Mouse (Mus musculus) embryonic facial prominence, embryonic 10.5 days (tissue): ENCODE measurements around the gene Faap20. TPM values are rescaled to one million over a fixed set of nuclear protein-coding genes. Genes with fewer than 3 reads are reported as not detected.

Experiments used
- DNase-seq: peaks from one replicate; pipeline ENCODE4 v3.0.0-alpha.2; 2017; ENCODE audit warnings: low spot score
- H3K27ac ChIP-seq: fragments of 300-500 bp; sonication (generic); replicated peaks from 2 replicates; pipeline ENCODE4 v1.5.1; 2016; ENCODE audit warnings: mild to moderate bottlenecking
- H3K27me3 ChIP-seq: fragments of 300-500 bp; sonication (generic); replicated peaks from 2 replicates; pipeline ENCODE4 v1.6.1; 2016; ENCODE audit warnings: low read depth, mild to moderate bottlenecking; ENCODE audit not compliant: poor library complexity, severe bottlenecking
- H3K36me3 ChIP-seq: fragments of 300-500 bp; sonication (generic); replicated peaks from 2 replicates; pipeline ENCODE4 v1.6.1; 2016; ENCODE audit warnings: mild to moderate bottlenecking, moderate library complexity
- H3K4me1 ChIP-seq: fragments of 300-500 bp; sonication (generic); 2 replicates; pipeline ENCODE4 v1.6.1; 2016
- H3K4me3 ChIP-seq: fragments of 300-500 bp; sonication (generic); 2 replicates; pipeline ENCODE4 v1.5.1; 2016; ENCODE audit warnings: mild to moderate bottlenecking, moderate library complexity
- H3K9me3 ChIP-seq: fragments of 300-500 bp; sonication (generic); 2 replicates; pipeline ENCODE4 v1.6.1; 2016; ENCODE audit warnings: mild to moderate bottlenecking
- WGBS: fragments of 180-500 bp; shearing (Covaris S2); methylation state at CpG from one replicate; pipeline ENCODE4 v1.1.7; 2016; 5-methylcytosine and 5-hydroxymethylcytosine counted together
- polyA plus RNA-seq: library from polyadenylated mRNA; unstranded; fragments of >200 nt; fragmentation: Nextera tagmentation; extraction: Ambion mirVana; gene quantifications from 2 replicates; pipeline ENCODE4 v1.2.1, GENCODE M21; 2016

Gene Faap20
- polyA plus RNA-seq, 1 experiment from 2014 or later, result 99.6 TPM

- H3K27me3 ChIP-seq, result no peaks in the 10 kb centered on the region
- peaks cover 40% of the 10 kb centered on the region for H3K4me1 ChIP-seq
- no peaks in the 10 kb centered on the region for H3K36me3 ChIP-seq
- no peak overlapping the region for H3K4me3 ChIP-seq
- H3K9me3 ChIP-seq, result no peaks in the 10 kb centered on the region
- peak overlapping the region; percentile 40; the same call in 1 of the 2 replicates for H3K27ac ChIP-seq
- 61% methylated on average over 12 of the region's 12 CpGs for WGBS
- DNase-seq, result peak; percentile 40
These were observed 18.1 kb downstream of the Faap20 start for GRCm38 (mm10) chr4:155267639-155268175.

- Histone ChIP-seq H3K27me3 (no peaks in the 10 kb centered on the region), H3K9me3 (no peaks in the 10 kb centered on the region), H3K27ac (peak overlapping the region; percentile 40; the same call in 1 of the 2 replicates), H3K36me3 (no peaks in the 10 kb centered on the region), H3K4me3 (no peak overlapping the region), H3K4me1 (peaks cover 40% of the 10 kb centered on the region)
- DNase-seq, result peak; percentile 83
- WGBS, result 32% methylated on average over 5 of the region's 5 CpGs
These were observed 18.8 kb downstream of the Faap20 start for GRCm38 (mm10) chr4:155268382-155268781.

GRCm38 (mm10) chr4:155274451-155274850 is 24.8 kb downstream of the Faap20 start:
- H3K9me3 ChIP-seq, result no peaks in the 10 kb centered on the region
- no peak overlapping the region for H3K4me3 ChIP-seq
- no peak for DNase-seq
- H3K27ac ChIP-seq, result peak overlapping the region; percentile 51
- peaks cover 28% of the 10 kb centered on the region for H3K4me1 ChIP-seq
- 55% methylated on average over 5 of the region's 5 CpGs for WGBS
- H3K36me3 ChIP-seq, result no peaks in the 10 kb centered on the region
- no peaks in the 10 kb centered on the region for H3K27me3 ChIP-seq

GRCm38 (mm10) chr4:155274851-155275250 is 25.2 kb downstream of the Faap20 start:
- no peak overlapping the region for H3K4me3 ChIP-seq
- no peaks in the 10 kb centered on the region for H3K9me3 ChIP-seq
- peaks cover 30% of the 10 kb centered on the region for H3K4me1 ChIP-seq
- H3K27ac ChIP-seq, result peak overlapping the region; percentile 51; the same call in 1 of the 2 replicates
- H3K27me3 ChIP-seq, result no peaks in the 10 kb centered on the region
- H3K36me3 ChIP-seq, result no peaks in the 10 kb centered on the region
- DNase-seq, result no peak
- 73% methylated on average over 3 of the region's 3 CpGs for WGBS

- no peaks in the 10 kb centered on the region for H3K9me3 ChIP-seq
- H3K4me3 ChIP-seq, result no peak overlapping the region
- 41% methylated on average over 6 of the region's 6 CpGs for WGBS
- peaks cover 60% of the 10 kb centered on the region for H3K4me1 ChIP-seq
- H3K27ac ChIP-seq, result peak overlapping the region; percentile 90
- H3K27me3 ChIP-seq, result no peaks in the 10 kb centered on the region
- DNase-seq, result peak; percentile 55
- H3K36me3 ChIP-seq, result no peaks in the 10 kb centered on the region
These were observed 28.4 kb downstream of the Faap20 start for GRCm38 (mm10) chr4:155277963-155278362.

GRCm38 (mm10) chr4:155279054-155279453 is 29.5 kb downstream of the Faap20 start:
- Histone ChIP-seq H3K4me1 (peaks cover 71% of the 10 kb centered on the region), H3K27me3 (no peaks in the 10 kb centered on the region), H3K36me3 (no peaks in the 10 kb centered on the region)

GRCm38 (mm10) chr4:155279926-155280767 is 30.5 kb downstream of the Faap20 start:
- H3K9me3 ChIP-seq, result no peaks in the 10 kb centered on the region
- no peak for DNase-seq
- H3K36me3 ChIP-seq, result no peaks in the 10 kb centered on the region
- no peak overlapping the region for H3K4me3 ChIP-seq
- peak overlapping the region; percentile 90 for H3K27ac ChIP-seq
- WGBS, result 85% methylated on average over 16 of the region's 16 CpGs
- H3K27me3 ChIP-seq, result no peaks in the 10 kb centered on the region
- H3K4me1 ChIP-seq, result peaks cover 73% of the 10 kb centered on the region

More at GRCm38 (mm10) chr4:155279054-155279453, 29.5 kb downstream of the Faap20 start:
- WGBS, result 88% methylated on average over 8 of the region's 8 CpGs
- peak overlapping the region; percentile 90 for H3K27ac ChIP-seq
- H3K4me3 ChIP-seq, result peak overlapping the region; percentile 20; the same call in 1 of the 2 replicates
- peak; percentile 50 for DNase-seq
- H3K9me3 ChIP-seq, result no peaks in the 10 kb centered on the region

GRCm38 (mm10) chr4:155280768-155281121 is 31.1 kb downstream of the Faap20 start:
- WGBS, result 93% methylated on average over 1 of the region's 1 CpGs
- H3K4me1 ChIP-seq, result peaks cover 77% of the 10 kb centered on the region

GRCm38 (mm10) chr4:155281227-155281626 is 31.6 kb downstream of the Faap20 start:
- H3K27ac ChIP-seq, result peak overlapping the region; percentile 90
- no peaks in the 10 kb centered on the region for H3K36me3 ChIP-seq
- 79% methylated on average over 2 of the region's 2 CpGs for WGBS
- no peak overlapping the region for H3K4me3 ChIP-seq
- peaks cover 77% of the 10 kb centered on the region for H3K4me1 ChIP-seq
- no peaks in the 10 kb centered on the region for H3K9me3 ChIP-seq
- no peak for DNase-seq
- no peaks in the 10 kb centered on the region for H3K27me3 ChIP-seq

More at GRCm38 (mm10) chr4:155280768-155281121, 31.1 kb downstream of the Faap20 start:
- no peaks in the 10 kb centered on the region for H3K9me3 ChIP-seq
- H3K27me3 ChIP-seq, result no peaks in the 10 kb centered on the region
- DNase-seq, result no peak
- H3K36me3 ChIP-seq, result no peaks in the 10 kb centered on the region
- H3K4me3 ChIP-seq, result no peak overlapping the region
- H3K27ac ChIP-seq, result peak overlapping the region; percentile 90

- peaks cover 80% of the 10 kb centered on the region for H3K4me1 ChIP-seq
- H3K27me3 ChIP-seq, result no peaks in the 10 kb centered on the region
- DNase-seq, result no peak
- H3K27ac ChIP-seq, result peak overlapping the region; percentile 90
- H3K9me3 ChIP-seq, result no peaks in the 10 kb centered on the region
- peak overlapping the region; percentile 9; the same call in 1 of the 2 replicates for H3K4me3 ChIP-seq
- H3K36me3 ChIP-seq, result no peaks in the 10 kb centered on the region
- WGBS, result 88% methylated on average over 8 of the region's 8 CpGs
These were observed 32.0 kb downstream of the Faap20 start for GRCm38 (mm10) chr4:155281652-155282051.

- Histone ChIP-seq H3K9me3 (no peaks in the 10 kb centered on the region), H3K27ac (peak overlapping the region; percentile 90), H3K27me3 (no peaks in the 10 kb centered on the region), H3K4me1 (peaks cover 83% of the 10 kb centered on the region), H3K36me3 (no peaks in the 10 kb centered on the region), H3K4me3 (peak overlapping the region; percentile 28; the same call in 1 of the 2 replicates)
- WGBS, result 26% methylated on average over 6 of the region's 6 CpGs
- DNase-seq, result peak; percentile 34
These were observed 32.6 kb downstream of the Faap20 start for GRCm38 (mm10) chr4:155282231-155282630.

GRCm38 (mm10) chr4:155283001-155283503 is 33.5 kb downstream of the Faap20 start:
- no peaks in the 10 kb centered on the region for H3K9me3 ChIP-seq
- 28% methylated on average over 11 of the region's 11 CpGs for WGBS
- no peaks in the 10 kb centered on the region for H3K27me3 ChIP-seq
- peak; percentile 86 for DNase-seq
- H3K36me3 ChIP-seq, result no peaks in the 10 kb centered on the region
- H3K27ac ChIP-seq, result peak overlapping the region; percentile 90
- H3K4me3 ChIP-seq, result peak overlapping the region; percentile 47
- peaks cover 75% of the 10 kb centered on the region for H3K4me1 ChIP-seq
